Mouse (Mus musculus) embryo, embryonic 9.5 days (tissue): ENCODE measurements around the gene Gramd4.
"Not testable (repeated sequence)": the region's sequence is repeated elsewhere in the genome, so short reads cannot be mapped to it uniquely, and the experiment has no call there.

Experiments
- DNase-seq: peaks from one replicate; pipeline ENCODE4 v3.0.0-alpha.2; 2017; ENCODE audit errors: extremely low spot score

Gramd4 gene

GRCm38 (mm10) chr15:86164718-86165345 lies 107.3 kb downstream of the Gramd4 start:
- no peak for DNase-seq

- no peak for DNase-seq
Observed at GRCm38 (mm10) chr15:86165811-86166590, 108.5 kb downstream of the Gramd4 start.

- DNase-seq = no peak
Observed at GRCm38 (mm10) chr15:86167032-86167655, 109.6 kb downstream of the Gramd4 start.

GRCm38 (mm10) chr15:86167787-86168504 lies 110.5 kb downstream of the Gramd4 start:
- no peak for DNase-seq

GRCm38 (mm10) chr15:86168505-86168867 lies 111.0 kb downstream of the Gramd4 start:
- DNase-seq = no peak

- no peak for DNase-seq
Observed at GRCm38 (mm10) chr15:86168941-86169816, 111.7 kb downstream of the Gramd4 start.

GRCm38 (mm10) chr15:86169817-86170110 lies 112.3 kb downstream of the Gramd4 start:
- no peak for DNase-seq

GRCm38 (mm10) chr15:86171316-86171715 lies 113.8 kb downstream of the Gramd4 start:
- DNase-seq = no peak

GRCm38 (mm10) chr15:86172124-86172523 lies 114.6 kb downstream of the Gramd4 start:
- DNase-seq = no peak

- no peak for DNase-seq
Observed at GRCm38 (mm10) chr15:86172526-86172925, 115.0 kb downstream of the Gramd4 start.

- no peak for DNase-seq
Observed at GRCm38 (mm10) chr15:86173136-86173985, 115.9 kb downstream of the Gramd4 start.

GRCm38 (mm10) chr15:86175253-86176050 lies 118.0 kb downstream of the Gramd4 start:
- DNase-seq = no peak

- no peak for DNase-seq
Observed at GRCm38 (mm10) chr15:86176166-86176565, 118.7 kb downstream of the Gramd4 start.

GRCm38 (mm10) chr15:86176771-86177702 lies 119.5 kb downstream of the Gramd4 start:
- DNase-seq = no peak

GRCm38 (mm10) chr15:86177703-86178251 lies 120.3 kb downstream of the Gramd4 start:
- DNase-seq = not testable (repeated sequence)

- DNase-seq = no peak
Observed at GRCm38 (mm10) chr15:86178594-86178993, 121.1 kb downstream of the Gramd4 start.

- DNase-seq = no peak
Observed at GRCm38 (mm10) chr15:86180427-86180826, 122.9 kb downstream of the Gramd4 start.

GRCm38 (mm10) chr15:86181321-86181720 lies 123.8 kb downstream of the Gramd4 start:
- not testable (repeated sequence) for DNase-seq
